Mouse (Mus musculus): Measurements from ENCODE around the gene Sat2.

Gene Sat2

GRCm38 (mm10) chr11:69656617-69657461, 35.0 kb downstream of the Sat2 start:
- no peaks in the 10 kb centered on the region for H3K9me3 ChIP-seq (ENCODE audit: low read length)
- peaks cover 78% of the 10 kb centered on the region for H3K36me3 ChIP-seq (ENCODE audit: insufficient read depth, low read length)

GRCm38 (mm10) chr11:69657462-69657881, 35.6 kb downstream of the Sat2 start:
- Histone ChIP-seq H3K4me3 (replicated peaks; ENCODE audit: low read length) (peak overlapping the region; percentile 84), H3K4me1 (replicated peaks; ENCODE audit: low read depth, low read length) (peaks cover 87% of the 10 kb centered on the region), H3K36me3 (ENCODE audit: insufficient read depth, low read length) (peaks cover 72% of the 10 kb centered on the region), H3K9me3 (ENCODE audit: low read length) (no peaks in the 10 kb centered on the region), H3K27me3 (ENCODE audit: insufficient read depth, low read length) (no peaks in the 10 kb centered on the region)
- no peak for TF ChIP-seq NANOG (IDR thresholded peaks at IDR 0.05; ENCODE audit: borderline replicate concordance, low read length)
- no peak for TF ChIP-seq CTCF (conservative IDR thresholded peaks at IDR 0.05; ENCODE audit: low read length)
- TF ChIP-seq POU5F1 (IDR thresholded peaks at IDR 0.05; ENCODE audit: borderline replicate concordance, low read length), result no peak

More at GRCm38 (mm10) chr11:69656617-69657461, 35.0 kb downstream of the Sat2 start:
- TF ChIP-seq POU5F1 (IDR thresholded peaks at IDR 0.05; ENCODE audit: borderline replicate concordance, low read length) (no peak), NANOG (IDR thresholded peaks at IDR 0.05; ENCODE audit: borderline replicate concordance, low read length) (no peak), CTCF (conservative IDR thresholded peaks at IDR 0.05; ENCODE audit: low read length) (peak; percentile 80)
- no peaks in the 10 kb centered on the region for H3K27me3 ChIP-seq (ENCODE audit: insufficient read depth, low read length)
- H3K4me1 ChIP-seq (replicated peaks; ENCODE audit: low read depth, low read length), result peaks cover 94% of the 10 kb centered on the region
- peak overlapping the region; percentile 84 for H3K4me3 ChIP-seq (replicated peaks; ENCODE audit: low read length)

GRCm38 (mm10) chr11:69661221-69661881, 39.5 kb downstream of the Sat2 start:
- TF ChIP-seq POU5F1 (IDR thresholded peaks at IDR 0.05; ENCODE audit: borderline replicate concordance, low read length) (no peak), CTCF (conservative IDR thresholded peaks at IDR 0.05; ENCODE audit: low read length) (no peak), NANOG (IDR thresholded peaks at IDR 0.05; ENCODE audit: borderline replicate concordance, low read length) (no peak)
- H3K27me3 ChIP-seq (ENCODE audit: insufficient read depth, low read length), result no peaks in the 10 kb centered on the region
- H3K4me3 ChIP-seq (replicated peaks; ENCODE audit: low read length), result peak overlapping the region; percentile 82
- H3K9me3 ChIP-seq (ENCODE audit: low read length), result no peaks in the 10 kb centered on the region
- peaks cover 85% of the 10 kb centered on the region for H3K4me1 ChIP-seq (replicated peaks; ENCODE audit: low read depth, low read length)
- peaks cover 71% of the 10 kb centered on the region for H3K36me3 ChIP-seq (ENCODE audit: insufficient read depth, low read length)

GRCm38 (mm10) chr11:69662213-69662966, 40.6 kb downstream of the Sat2 start, which contains the start of gene Mpdu1:
Gene Mpdu1 (minus strand): TSS chr11:69662642.
- no peaks in the 10 kb centered on the region for H3K27me3 ChIP-seq (ENCODE audit: insufficient read depth, low read length)
- no peaks in the 10 kb centered on the region for H3K9me3 ChIP-seq (ENCODE audit: low read length)
- H3K4me3 ChIP-seq (replicated peaks; ENCODE audit: low read length), result peak within 1 kb of the TSS; percentile 82
- no peak for TF ChIP-seq POU5F1 (IDR thresholded peaks at IDR 0.05; ENCODE audit: borderline replicate concordance, low read length)
- no peak for TF ChIP-seq NANOG (IDR thresholded peaks at IDR 0.05; ENCODE audit: borderline replicate concordance, low read length)
- no peak for TF ChIP-seq CTCF (conservative IDR thresholded peaks at IDR 0.05; ENCODE audit: low read length)
- peaks cover 79% of the 10 kb centered on the region for H3K4me1 ChIP-seq (replicated peaks; ENCODE audit: low read depth, low read length)
- H3K36me3 ChIP-seq (ENCODE audit: insufficient read depth, low read length), result peaks cover 70% of the 10 kb centered on the region

- Histone ChIP-seq H3K36me3 (ENCODE audit: insufficient read depth, low read length) (peaks cover 70% of the 10 kb centered on the region), H3K27me3 (ENCODE audit: insufficient read depth, low read length) (no peaks in the 10 kb centered on the region), H3K9me3 (ENCODE audit: low read length) (no peaks in the 10 kb centered on the region), H3K4me3 (replicated peaks; ENCODE audit: low read length) (peak overlapping the region; percentile 82), H3K4me1 (replicated peaks; ENCODE audit: low read depth, low read length) (peaks cover 79% of the 10 kb centered on the region)
- TF ChIP-seq NANOG (IDR thresholded peaks at IDR 0.05; ENCODE audit: borderline replicate concordance, low read length), result no peak
Observed at GRCm38 (mm10) chr11:69662967-69663671, 41.3 kb downstream of the Sat2 start.

GRCm38 (mm10) chr11:69663795-69664194, 42.0 kb downstream of the Sat2 start:
- TF ChIP-seq NANOG (IDR thresholded peaks at IDR 0.05; ENCODE audit: borderline replicate concordance, low read length) (no peak), CTCF (conservative IDR thresholded peaks at IDR 0.05; ENCODE audit: low read length) (no peak), POU5F1 (IDR thresholded peaks at IDR 0.05; ENCODE audit: borderline replicate concordance, low read length) (no peak)

GRCm38 (mm10) chr11:69664841-69665240, 43.0 kb downstream of the Sat2 start:
- H3K36me3 ChIP-seq (ENCODE audit: insufficient read depth, low read length), result peaks cover 70% of the 10 kb centered on the region
- H3K4me1 ChIP-seq (replicated peaks; ENCODE audit: low read depth, low read length), result peaks cover 80% of the 10 kb centered on the region
- no peak for TF ChIP-seq CTCF (conservative IDR thresholded peaks at IDR 0.05; ENCODE audit: low read length)
- TF ChIP-seq NANOG (IDR thresholded peaks at IDR 0.05; ENCODE audit: borderline replicate concordance, low read length), result no peak
- no peak for TF ChIP-seq POU5F1 (IDR thresholded peaks at IDR 0.05; ENCODE audit: borderline replicate concordance, low read length)
- H3K9me3 ChIP-seq (ENCODE audit: low read length), result no peaks in the 10 kb centered on the region
- no peaks in the 10 kb centered on the region for H3K27me3 ChIP-seq (ENCODE audit: insufficient read depth, low read length)
- H3K4me3 ChIP-seq (replicated peaks; ENCODE audit: low read length), result 0 out of 2 replicates have a peak overlapping the region, but pooled peaks have one; percentile 82

More at GRCm38 (mm10) chr11:69663795-69664194, 42.0 kb downstream of the Sat2 start:
- Histone ChIP-seq H3K4me1 (replicated peaks; ENCODE audit: low read depth, low read length) (peaks cover 79% of the 10 kb centered on the region), H3K4me3 (replicated peaks; ENCODE audit: low read length) (peak overlapping the region; percentile 82), H3K27me3 (ENCODE audit: insufficient read depth, low read length) (no peaks in the 10 kb centered on the region), H3K9me3 (ENCODE audit: low read length) (no peaks in the 10 kb centered on the region), H3K36me3 (ENCODE audit: insufficient read depth, low read length) (peaks cover 70% of the 10 kb centered on the region)

Measured in E14TG2a.4 (cell line).